Mouse (Mus musculus) embryonic facial prominence, embryonic 13.5 days (tissue): ENCODE measurements around the gene Chst4. TPM values are rescaled to one million over a fixed set of nuclear protein-coding genes. Genes with fewer than 3 reads are reported as not detected.

Experiments
- ATAC-seq: fragments of 200-750 bp; cut with Nextera tagmentation; 2 replicates; pipeline ENCODE4 v1.8.0; 2017; ENCODE audit warnings: low read depth; ENCODE audit not compliant: insufficient number of reproducible peaks, insufficient read depth, low FRiP score, low TSS enrichment
- H3K27ac ChIP-seq: fragments of 300-500 bp; sonication (generic); 2 replicates; pipeline ENCODE4 v1.5.1; 2015; ENCODE audit warnings: moderate library complexity, mild to moderate bottlenecking, inconsistent platforms
- H3K27me3 ChIP-seq: fragments of 300-500 bp; sonication (generic); 2 replicates; pipeline ENCODE4 v1.6.1; 2015; ENCODE audit warnings: mild to moderate bottlenecking, inconsistent platforms
- H3K36me3 ChIP-seq: fragments of 300-500 bp; sonication (generic); 2 replicates; pipeline ENCODE4 v1.6.1; 2015; ENCODE audit warnings: mild to moderate bottlenecking, inconsistent platforms
- H3K4me1 ChIP-seq: fragments of 300-500 bp; sonication (generic); 2 replicates; pipeline ENCODE4 v1.6.1; 2015; ENCODE audit warnings: inconsistent platforms
- H3K4me2 ChIP-seq: fragments of 300-500 bp; sonication (generic); 2 replicates; pipeline ENCODE4 v1.6.1; 2015; ENCODE audit warnings: moderate library complexity, mild to moderate bottlenecking, inconsistent platforms
- H3K4me3 ChIP-seq: fragments of 300-500 bp; sonication (generic); 2 replicates; pipeline ENCODE4 v1.5.1; 2015; ENCODE audit warnings: mild to moderate bottlenecking, inconsistent platforms
- H3K9ac ChIP-seq: fragments of 300-500 bp; sonication (generic); 2 replicates; pipeline ENCODE4 v1.6.1; 2015; ENCODE audit warnings: mild to moderate bottlenecking, inconsistent platforms
- H3K9me3 ChIP-seq: fragments of 300-500 bp; sonication (generic); 2 replicates; pipeline ENCODE4 v1.6.1; 2016; ENCODE audit warnings: inconsistent platforms
- WGBS: fragments of 180-500 bp; shearing (Covaris S2); methylation state at CpG from one replicate; pipeline ENCODE4 v1.1.7; 2015; ENCODE audit warnings: mixed read lengths; 5-methylcytosine and 5-hydroxymethylcytosine counted together
- polyA plus RNA-seq: library from polyadenylated mRNA; unstranded; fragments of >200 nt; fragmentation: Nextera tagmentation; extraction: Ambion mirVana; gene quantifications from 2 replicates; pipeline ENCODE4 v1.2.1, GENCODE M21; 2015

The Chst4 gene
- polyA plus RNA-seq = not detected in 2 replicates

GRCm38 (mm10) chr8:110039659-110040058 is at the start of gene Chst4:
Gene Chst4, minus strand, starts transcription at chr8:110039740.
- H3K4me2 ChIP-seq = no peak within 1 kb of the TSS
- ATAC-seq = no peak
- WGBS = 69% methylated on average over 5 of the region's 5 CpGs
- no peaks in the 10 kb centered on the region for H3K36me3 ChIP-seq
- no peak within 1 kb of the TSS for H3K9ac ChIP-seq
- H3K9me3 ChIP-seq = no peaks in the 10 kb centered on the region
- H3K27me3 ChIP-seq = no peaks in the 10 kb centered on the region
- no peak within 1 kb of the TSS for H3K27ac ChIP-seq
- H3K4me1 ChIP-seq = no peaks in the 10 kb centered on the region
- H3K4me3 ChIP-seq = no peak within 1 kb of the TSS

- 76% methylated on average over 11 of the region's 11 CpGs for WGBS
Observed at GRCm38 (mm10) chr8:110082416-110083105, 43.0 kb upstream of the Chst4 start.

GRCm38 (mm10) chr8:110079282-110080221 is 40.0 kb upstream of the Chst4 start, which contains the start of gene Zfp612:
Gene Zfp612, plus strand, starts transcription at chr8:110079746.
- Histone ChIP-seq H3K4me3 (peak within 1 kb of the TSS; percentile 70), H3K27ac (no peak within 1 kb of the TSS), H3K4me1 (peaks cover 5% of the 10 kb centered on the region; the same call in 1 of the 2 replicates), H3K9ac (peak within 1 kb of the TSS; percentile 82), H3K9me3 (no peaks in the 10 kb centered on the region), H3K27me3 (0 out of 2 replicates have a peak, but pooled peaks cover 3% of the 10 kb centered on the region), H3K36me3 (peaks cover 16% of the 10 kb centered on the region; the same call in 1 of the 2 replicates), H3K4me2 (peak within 1 kb of the TSS; percentile 90)
- ATAC-seq = peak; percentile 83
- WGBS = 7% methylated on average over 54 of the region's 54 CpGs

More at GRCm38 (mm10) chr8:110082416-110083105, 43.0 kb upstream of the Chst4 start:
- H3K4me3 ChIP-seq = no peak overlapping the region
- H3K9ac ChIP-seq = no peak overlapping the region
- no peaks in the 10 kb centered on the region for H3K27me3 ChIP-seq
- H3K4me1 ChIP-seq = peaks cover 5% of the 10 kb centered on the region; the same call in 1 of the 2 replicates
- H3K36me3 ChIP-seq = peaks cover 43% of the 10 kb centered on the region
- no peak overlapping the region for H3K27ac ChIP-seq
- H3K4me2 ChIP-seq = no peak overlapping the region
- H3K9me3 ChIP-seq = 0 out of 2 replicates have a peak, but pooled peaks cover 6% of the 10 kb centered on the region
- ATAC-seq = no peak

GRCm38 (mm10) chr8:110074496-110074895 is 35.0 kb upstream of the Chst4 start:
- 81% methylated on average over 8 of the region's 8 CpGs for WGBS
- Histone ChIP-seq H3K4me3 (no peak overlapping the region), H3K27ac (no peak overlapping the region), H3K4me1 (no peaks in the 10 kb centered on the region), H3K36me3 (no peaks in the 10 kb centered on the region), H3K27me3 (0 out of 2 replicates have a peak, but pooled peaks cover 3% of the 10 kb centered on the region), H3K9ac (no peak overlapping the region), H3K9me3 (no peaks in the 10 kb centered on the region), H3K4me2 (no peak overlapping the region)
- no peak for ATAC-seq

- Histone ChIP-seq H3K27me3 (0 out of 2 replicates have a peak, but pooled peaks cover 1% of the 10 kb centered on the region), H3K4me3 (no peak overlapping the region), H3K27ac (no peak overlapping the region), H3K4me2 (no peak overlapping the region), H3K36me3 (no peaks in the 10 kb centered on the region), H3K4me1 (no peaks in the 10 kb centered on the region), H3K9me3 (no peaks in the 10 kb centered on the region), H3K9ac (no peak overlapping the region)
- ATAC-seq = no peak
- WGBS = 13% methylated on average over 9 of the region's 9 CpGs
Observed at GRCm38 (mm10) chr8:110071600-110071999, 32.1 kb upstream of the Chst4 start.

GRCm38 (mm10) chr8:110069706-110070105 is 30.2 kb upstream of the Chst4 start:
- no peaks in the 10 kb centered on the region for H3K36me3 ChIP-seq
- H3K4me3 ChIP-seq = no peak overlapping the region
- H3K4me1 ChIP-seq = no peaks in the 10 kb centered on the region
- no peak overlapping the region for H3K9ac ChIP-seq
- no peaks in the 10 kb centered on the region for H3K27me3 ChIP-seq
- no peak overlapping the region for H3K4me2 ChIP-seq
- 86% methylated on average over 4 of the region's 4 CpGs for WGBS
- no peaks in the 10 kb centered on the region for H3K9me3 ChIP-seq
- ATAC-seq = no peak
- H3K27ac ChIP-seq = no peak overlapping the region

- ATAC-seq = no peak
- WGBS = 89% methylated on average over 4 of the region's 4 CpGs
Observed at GRCm38 (mm10) chr8:110065676-110066075, 26.1 kb upstream of the Chst4 start.

GRCm38 (mm10) chr8:110064606-110065365 is 25.2 kb upstream of the Chst4 start:
- Histone ChIP-seq H3K27ac (no peak overlapping the region), H3K4me1 (no peaks in the 10 kb centered on the region), H3K36me3 (no peaks in the 10 kb centered on the region), H3K9ac (no peak overlapping the region), H3K9me3 (no peaks in the 10 kb centered on the region), H3K27me3 (no peaks in the 10 kb centered on the region), H3K4me2 (no peak overlapping the region), H3K4me3 (no peak overlapping the region)
- 92% methylated on average over 18 of the region's 18 CpGs for WGBS
- no peak for ATAC-seq

More at GRCm38 (mm10) chr8:110065676-110066075, 26.1 kb upstream of the Chst4 start:
- Histone ChIP-seq H3K27me3 (no peaks in the 10 kb centered on the region), H3K27ac (no peak overlapping the region), H3K9ac (no peak overlapping the region), H3K36me3 (no peaks in the 10 kb centered on the region), H3K9me3 (no peaks in the 10 kb centered on the region), H3K4me3 (no peak overlapping the region), H3K4me1 (no peaks in the 10 kb centered on the region), H3K4me2 (no peak overlapping the region)

GRCm38 (mm10) chr8:110064161-110064560 is 24.6 kb upstream of the Chst4 start:
- Histone ChIP-seq H3K27ac (no peak overlapping the region), H3K4me2 (no peak overlapping the region), H3K9ac (no peak overlapping the region), H3K27me3 (no peaks in the 10 kb centered on the region), H3K36me3 (no peaks in the 10 kb centered on the region), H3K9me3 (no peaks in the 10 kb centered on the region), H3K4me1 (no peaks in the 10 kb centered on the region), H3K4me3 (no peak overlapping the region)
- no peak for ATAC-seq
- WGBS = 80% methylated on average over 9 of the region's 9 CpGs

GRCm38 (mm10) chr8:110058207-110058606 is 18.7 kb upstream of the Chst4 start:
- Histone ChIP-seq H3K4me2 (no peak overlapping the region), H3K4me1 (no peaks in the 10 kb centered on the region), H3K27ac (no peak overlapping the region), H3K9ac (no peak overlapping the region), H3K36me3 (no peaks in the 10 kb centered on the region), H3K9me3 (no peaks in the 10 kb centered on the region), H3K27me3 (no peaks in the 10 kb centered on the region), H3K4me3 (no peak overlapping the region)
- no peak for ATAC-seq
- 77% methylated on average over 8 of the region's 8 CpGs for WGBS

GRCm38 (mm10) chr8:110051208-110051607 is 11.7 kb upstream of the Chst4 start:
- Histone ChIP-seq H3K36me3 (no peaks in the 10 kb centered on the region), H3K27me3 (no peaks in the 10 kb centered on the region), H3K4me3 (no peak overlapping the region), H3K27ac (no peak overlapping the region), H3K9me3 (no peaks in the 10 kb centered on the region), H3K9ac (no peak overlapping the region), H3K4me1 (no peaks in the 10 kb centered on the region), H3K4me2 (no peak overlapping the region)
- no peak for ATAC-seq
- 80% methylated on average over 6 of the region's 6 CpGs for WGBS
